Mouse (Mus musculus) heart, adult 8-10 months (tissue): ENCODE measurements around the gene Kcnh2. TPM values are rescaled to one million over a fixed set of nuclear protein-coding genes. Genes with fewer than 3 reads are reported as not detected.

Source experiments
- DNase-seq: peaks from one replicate; pipeline ENCODE4 v3.0.0; 2022; ENCODE audit warnings: low spot score
- total RNA-seq, 4 experiments: library from RNA; stranded (reverse); gene quantifications; 2 replicates each; pipeline ENCODE4 v1.2.4; 2022

Kcnh2 gene
- total RNA-seq, 4 experiments from 2014 or later, result 48.8 to 95.2 (median 71.0) TPM

DNA sequence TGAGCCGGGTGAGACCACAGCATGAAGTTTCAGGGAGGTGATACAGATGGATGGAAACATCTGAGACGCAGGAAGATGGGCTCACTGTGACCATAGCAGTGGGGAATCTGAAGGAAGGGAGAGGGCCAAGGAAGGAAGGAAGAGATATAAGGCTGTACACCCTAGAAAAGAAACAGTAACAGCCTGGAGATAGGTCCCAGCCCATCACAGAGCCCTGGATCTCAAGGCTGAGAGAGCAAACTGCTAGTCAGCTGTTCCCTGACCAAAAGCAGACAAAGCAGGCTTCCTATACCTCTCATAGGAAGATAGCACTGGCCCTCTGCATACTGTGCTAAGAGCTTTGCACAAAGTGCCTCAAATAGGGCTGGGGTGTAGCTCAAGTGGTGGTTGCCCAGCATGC lies 27.3 kb upstream of the Kcnh2 start:
- no peak for DNase-seq

DNA sequence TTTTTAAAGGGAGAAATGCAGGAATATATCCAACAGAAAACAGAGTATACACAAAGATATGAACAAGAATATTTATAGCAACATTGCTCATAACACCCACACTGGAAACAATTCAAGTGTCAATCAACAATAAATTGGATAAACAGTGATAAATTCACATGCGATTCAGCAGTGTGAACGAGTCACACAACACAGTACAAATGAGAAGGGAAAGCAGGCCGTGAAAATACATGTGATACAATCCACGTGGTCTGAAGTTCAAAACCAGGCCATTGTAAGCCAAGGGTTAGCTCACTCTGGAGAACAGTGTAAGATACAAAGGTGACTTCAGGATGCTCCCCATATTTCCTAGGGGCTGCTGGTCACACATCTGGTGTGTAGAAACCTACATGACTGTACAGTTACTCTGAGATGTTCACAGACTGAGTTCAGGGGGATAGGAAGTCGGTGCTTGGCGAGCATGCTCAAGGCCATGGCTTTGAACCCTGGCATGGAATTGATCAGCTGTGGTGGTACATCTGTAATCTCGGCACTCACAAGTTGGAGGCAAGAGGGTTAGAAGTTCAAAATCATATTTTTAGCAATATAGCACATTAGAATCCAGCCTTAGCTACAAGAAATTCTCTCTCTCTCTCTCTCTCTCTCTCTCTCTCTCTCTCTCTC lies 23.4 kb upstream of the Kcnh2 start:
- no peak for DNase-seq

DNA sequence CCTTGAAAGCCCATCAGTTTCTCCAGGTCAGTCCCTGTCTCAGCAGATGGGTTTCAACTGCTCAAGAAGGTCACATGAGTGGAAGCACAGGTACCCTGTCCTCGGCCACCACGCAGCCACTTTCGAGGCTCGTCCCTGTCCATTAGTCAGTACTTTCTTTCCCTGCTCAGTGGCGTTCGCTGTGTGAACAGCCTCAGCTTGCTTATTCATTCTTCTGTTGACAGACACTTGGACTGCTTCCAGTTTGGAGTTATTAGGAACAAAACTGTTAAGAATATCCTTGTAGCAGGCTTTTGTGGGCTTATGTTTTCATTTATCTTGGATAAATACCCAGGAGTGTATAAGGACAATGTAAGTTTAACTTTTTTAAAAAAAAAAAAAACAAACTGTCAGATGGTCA lies 22.8 kb upstream of the Kcnh2 start:
- DNase-seq, result no peak

DNA sequence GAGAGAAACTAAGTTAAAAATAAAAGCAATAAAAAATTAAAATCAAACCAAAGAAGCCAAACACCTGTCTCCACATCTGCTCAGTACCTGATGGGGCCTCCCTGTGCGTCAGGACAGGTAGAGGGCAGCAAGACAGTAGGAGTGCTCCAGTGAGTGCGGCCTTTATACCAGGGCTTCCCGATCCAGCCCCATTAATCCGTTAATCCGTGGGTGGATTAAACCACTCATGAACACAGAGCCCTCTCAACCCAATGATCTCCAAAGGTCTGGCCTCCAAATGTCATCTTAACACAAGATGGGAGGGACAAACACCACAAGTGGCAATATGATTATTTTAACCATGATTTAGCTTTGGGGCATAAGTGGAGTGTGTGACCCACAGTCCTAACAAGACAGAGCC lies 22.4 kb upstream of the Kcnh2 start:
- no peak for DNase-seq

DNA sequence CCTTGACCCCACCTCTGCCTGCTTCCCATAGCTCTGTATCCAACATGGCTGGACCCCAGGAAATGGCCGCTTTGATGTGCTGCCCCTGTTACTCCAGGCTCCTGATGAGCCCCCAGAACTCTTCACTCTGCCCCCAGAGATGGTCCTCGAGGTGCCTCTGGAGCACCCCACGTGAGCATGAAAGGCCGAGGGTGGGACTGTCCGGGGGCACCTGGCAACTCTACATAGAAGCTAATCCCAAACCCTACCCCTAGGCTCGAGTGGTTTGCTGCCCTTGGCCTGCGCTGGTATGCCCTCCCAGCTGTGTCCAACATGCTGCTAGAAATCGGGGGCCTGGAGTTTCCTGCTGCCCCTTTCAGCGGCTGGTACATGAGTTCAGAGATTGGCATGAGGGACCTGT lies 18.4 kb upstream of the Kcnh2 start:
- DNase-seq, result no peak

DNA sequence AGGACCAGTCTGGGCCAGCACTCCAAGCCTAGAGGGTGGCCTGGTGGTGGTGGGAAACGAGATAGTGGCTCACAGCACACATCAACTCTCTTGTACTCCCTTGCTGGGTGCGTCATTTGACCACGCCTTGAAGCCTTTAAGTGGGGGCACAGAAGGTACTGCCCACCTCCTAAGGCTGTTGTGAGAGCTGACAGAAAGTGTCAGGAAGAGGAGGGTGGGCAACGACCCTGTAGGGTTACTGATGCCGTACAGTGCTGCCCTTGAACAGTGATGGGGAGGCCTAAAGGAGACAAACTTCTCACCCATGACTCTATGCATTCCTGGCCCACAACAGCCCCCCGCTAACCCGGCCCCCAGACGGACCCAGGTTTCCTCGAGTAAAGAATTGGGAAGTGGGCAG lies 15.0 kb upstream of the Kcnh2 start:
- DNase-seq, result no peak

DNA sequence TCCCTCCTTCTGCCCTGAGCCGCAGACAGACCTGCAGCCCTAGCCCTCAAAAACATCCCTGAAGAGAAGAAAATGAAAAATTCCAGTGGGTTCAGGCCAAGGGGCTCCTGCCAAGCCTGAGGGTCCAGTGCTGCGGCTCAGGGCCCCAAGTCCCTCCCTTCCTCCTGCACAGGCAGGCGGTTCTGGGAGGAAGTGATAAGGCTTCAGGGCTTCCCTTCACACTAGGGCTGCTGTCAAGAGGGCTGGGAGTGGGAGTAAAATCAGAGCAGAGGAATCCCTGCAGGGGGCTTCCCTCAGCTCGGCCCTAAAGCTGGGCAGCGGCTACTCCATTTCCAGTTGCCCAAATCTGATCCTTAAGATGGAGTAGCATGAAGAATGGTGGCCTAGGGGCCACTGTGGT lies 14.1 kb upstream of the Kcnh2 start:
- DNase-seq, result no peak

DNA sequence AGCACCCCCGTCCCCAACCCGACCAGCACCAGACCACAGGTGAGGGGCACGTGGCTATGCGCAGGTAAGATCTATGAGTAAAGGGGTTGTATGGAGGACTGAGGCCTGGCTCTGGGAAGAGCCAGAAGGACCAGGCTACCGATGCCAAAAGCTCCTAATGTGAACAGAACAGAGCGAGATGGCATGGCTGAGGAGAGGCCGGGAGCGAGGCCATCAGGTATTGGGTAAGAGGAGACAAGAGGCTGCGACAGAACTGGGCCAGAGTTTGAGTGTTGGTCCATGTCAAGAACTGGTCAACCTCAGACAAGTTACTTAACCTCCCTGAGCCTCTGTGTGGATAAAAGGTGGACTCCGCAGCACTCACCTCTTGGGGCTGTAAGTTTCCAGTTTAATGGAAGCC lies 13.6 kb upstream of the Kcnh2 start:
- DNase-seq, result no peak

DNA sequence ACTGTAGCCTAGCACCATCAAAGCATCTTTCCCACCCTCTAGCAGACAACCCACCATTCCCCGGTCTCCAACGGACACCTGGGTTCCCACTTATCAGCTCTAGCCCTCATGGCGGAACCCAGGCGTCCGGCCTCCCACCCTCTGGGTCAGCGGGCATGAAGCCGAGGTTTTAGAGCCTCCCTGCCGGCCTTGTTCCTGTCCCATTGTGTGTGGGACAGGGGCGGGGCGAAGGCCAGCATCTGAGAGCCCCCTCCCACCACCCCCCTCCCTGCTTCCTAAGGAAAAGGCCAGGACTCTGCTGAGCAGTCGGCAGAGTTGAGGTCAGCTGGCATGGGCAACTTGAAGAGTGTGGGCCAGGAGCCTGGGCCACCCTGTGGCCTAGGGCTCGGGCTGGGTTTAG lies 13.1 kb upstream of the Kcnh2 start, which contains the start of gene Nos3:
Gene Nos3, plus strand, starts transcription at position 303 of the 400 bp plus-strand sequence.
- peak; percentile 79 for DNase-seq

DNA sequence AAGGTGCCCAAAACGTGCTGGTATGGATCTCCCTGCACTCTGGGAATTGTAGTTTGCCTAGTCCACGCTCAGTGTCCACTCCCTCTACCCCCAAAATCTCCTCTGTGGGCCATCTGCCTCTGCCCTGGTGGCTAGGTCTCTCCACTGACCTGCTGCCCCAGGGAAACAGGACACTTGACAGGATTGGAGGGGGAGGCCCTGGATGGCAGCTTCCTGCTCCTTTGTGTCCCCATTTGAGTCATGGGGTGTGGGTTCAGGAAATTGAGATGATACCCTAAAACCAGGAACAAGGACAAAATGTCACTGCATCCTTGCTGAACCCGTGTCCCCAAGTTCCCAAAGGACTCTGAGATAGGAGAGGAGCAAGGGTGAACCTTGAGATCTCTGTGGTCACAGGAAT lies 12.7 kb upstream of the Kcnh2 start:
- DNase-seq, result no peak

DNA sequence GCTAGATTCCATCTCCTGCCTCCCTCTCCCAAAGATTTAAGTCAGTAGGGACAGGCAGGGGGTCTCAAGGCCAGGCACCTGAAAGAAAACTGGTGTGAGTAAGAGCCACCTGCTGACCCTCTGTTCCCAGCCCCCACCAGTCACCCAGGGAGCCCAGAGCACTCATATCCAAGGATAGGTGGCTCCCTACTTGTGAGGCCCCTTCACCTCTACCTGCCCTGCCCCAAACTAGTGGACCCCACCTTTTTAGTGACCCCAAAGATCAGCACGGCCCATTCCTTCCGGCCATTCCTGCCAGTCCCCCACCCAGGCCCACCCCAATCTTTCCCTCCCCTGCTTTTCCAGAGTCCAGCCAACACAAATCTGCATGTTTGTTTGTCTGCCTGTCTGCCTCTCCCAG lies 12.1 kb upstream of the Kcnh2 start:
- DNase-seq, result no peak

DNA sequence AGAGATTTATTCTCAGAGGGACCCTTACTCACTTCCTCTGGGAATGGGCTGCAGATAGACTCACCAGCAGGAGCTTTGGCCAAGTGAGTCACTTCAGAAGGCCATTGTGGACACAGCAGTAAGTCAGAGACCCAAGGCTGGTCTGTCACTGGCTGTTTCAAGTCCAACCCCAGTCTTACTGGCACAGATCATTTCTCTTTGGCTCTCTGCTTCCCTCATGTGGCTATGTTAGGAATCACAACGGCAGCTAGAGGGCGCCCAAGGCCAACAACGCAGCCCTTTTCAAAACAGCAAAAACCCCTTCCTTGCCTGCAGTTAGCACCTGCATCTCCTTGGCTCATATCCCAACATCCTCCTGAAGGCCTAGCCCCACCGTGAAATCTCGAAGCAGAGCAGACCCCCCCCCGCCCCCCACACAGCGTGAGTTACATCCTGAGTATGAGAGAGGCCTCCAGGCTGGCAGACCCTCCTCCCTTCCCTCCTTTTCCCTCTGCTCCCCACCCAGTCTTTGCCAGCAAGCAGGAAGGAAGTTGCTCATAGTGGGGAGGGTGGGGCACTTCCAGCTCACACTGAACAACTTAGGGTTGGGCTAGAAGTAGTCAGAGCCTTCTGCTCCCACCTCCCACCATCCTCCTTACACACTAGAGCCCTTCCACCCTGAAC lies 9.5 kb upstream of the Kcnh2 start:
- peak; percentile 88 for DNase-seq

DNA sequence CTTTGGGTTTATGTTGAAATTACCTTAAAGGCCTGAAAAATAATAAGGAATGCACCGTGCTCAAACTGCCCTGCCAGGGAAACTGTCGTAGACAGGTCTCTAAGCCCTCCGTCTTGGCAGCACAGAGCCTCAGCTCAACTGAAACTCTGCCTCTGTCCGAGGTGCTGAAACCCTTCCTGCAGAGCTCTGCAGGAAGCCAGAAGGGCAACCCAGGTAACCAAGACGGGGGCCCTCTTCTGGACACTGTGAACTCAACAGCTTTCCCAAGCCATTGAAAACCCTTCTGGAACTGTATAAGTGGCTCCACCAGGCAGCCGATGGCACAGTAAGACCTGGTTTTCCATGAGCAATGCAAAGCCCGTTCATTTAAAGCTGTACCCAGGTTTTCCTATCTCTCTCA lies 6.1 kb upstream of the Kcnh2 start:
- DNase-seq, result peak; percentile 59

DNA sequence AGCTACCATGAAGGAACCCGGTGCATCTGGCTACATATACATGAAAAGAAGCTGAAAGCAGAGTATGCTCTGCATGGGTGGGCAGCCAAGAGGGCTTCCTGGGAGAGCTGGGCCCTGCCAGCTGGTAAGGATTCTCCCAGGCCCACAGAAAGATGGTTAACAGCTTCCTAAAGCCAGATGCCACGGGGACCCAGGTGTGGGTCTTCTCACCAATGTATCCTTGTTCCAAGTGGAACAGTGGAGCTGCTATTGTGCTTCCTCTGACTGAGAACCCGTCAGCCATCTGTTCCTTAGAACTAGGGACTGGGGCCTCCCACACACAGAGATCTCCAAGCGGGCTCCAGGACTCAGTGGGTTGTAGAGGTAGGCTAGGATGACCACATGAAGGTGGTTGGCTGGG lies 5.4 kb upstream of the Kcnh2 start:
- DNase-seq, result no peak

DNA sequence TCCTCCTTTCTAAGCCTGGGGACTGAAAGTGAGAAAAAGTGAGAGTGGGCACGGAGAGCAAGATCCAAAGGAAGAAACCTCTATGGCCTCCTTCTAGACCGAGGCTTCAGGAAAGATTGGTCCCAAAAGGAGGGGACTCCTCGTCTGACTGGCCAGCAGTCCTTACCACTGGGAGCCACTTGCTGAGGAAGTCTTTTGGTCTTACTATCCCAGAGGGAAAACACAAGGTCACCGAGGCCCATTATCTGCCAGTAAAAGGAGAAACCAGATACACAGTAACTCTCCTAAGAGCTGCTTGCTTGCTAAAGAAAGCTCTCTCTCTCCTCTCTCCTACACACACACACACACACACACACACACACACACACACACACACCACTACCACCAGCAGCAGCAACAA lies 1.9 kb upstream of the Kcnh2 start:
- DNase-seq, result no peak

DNA sequence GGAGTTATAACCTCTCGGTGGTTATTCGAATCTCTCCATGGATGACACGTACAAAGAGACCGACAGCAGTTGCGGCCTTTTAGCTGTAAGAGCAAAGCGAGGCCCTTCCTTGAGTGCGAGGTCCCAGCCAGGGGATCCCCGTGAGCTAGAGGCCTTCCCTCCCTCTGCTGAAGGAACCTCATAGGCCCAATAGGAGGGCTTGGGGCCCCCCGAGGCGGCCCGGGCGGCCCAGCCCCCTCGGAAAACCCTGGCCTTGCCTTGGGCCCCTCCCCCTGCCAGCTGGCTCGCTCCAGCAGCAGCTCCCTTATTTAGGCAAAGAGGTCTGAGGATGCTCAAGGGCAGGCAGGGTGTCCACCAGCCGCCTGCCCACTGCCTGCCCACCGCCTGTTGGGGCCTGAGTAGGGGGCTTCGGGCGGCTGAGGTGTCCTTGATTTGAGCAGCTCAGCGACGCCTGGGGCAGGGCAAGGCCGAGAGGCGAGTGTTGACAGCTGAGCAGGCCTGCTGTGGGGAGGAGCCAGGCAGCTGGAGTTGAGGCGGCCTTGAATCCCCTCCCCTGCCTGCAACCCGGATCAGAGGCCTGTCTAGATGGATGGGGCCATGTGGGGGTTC lies 951 bp upstream of the Kcnh2 start:
- DNase-seq, result no peak

DNA sequence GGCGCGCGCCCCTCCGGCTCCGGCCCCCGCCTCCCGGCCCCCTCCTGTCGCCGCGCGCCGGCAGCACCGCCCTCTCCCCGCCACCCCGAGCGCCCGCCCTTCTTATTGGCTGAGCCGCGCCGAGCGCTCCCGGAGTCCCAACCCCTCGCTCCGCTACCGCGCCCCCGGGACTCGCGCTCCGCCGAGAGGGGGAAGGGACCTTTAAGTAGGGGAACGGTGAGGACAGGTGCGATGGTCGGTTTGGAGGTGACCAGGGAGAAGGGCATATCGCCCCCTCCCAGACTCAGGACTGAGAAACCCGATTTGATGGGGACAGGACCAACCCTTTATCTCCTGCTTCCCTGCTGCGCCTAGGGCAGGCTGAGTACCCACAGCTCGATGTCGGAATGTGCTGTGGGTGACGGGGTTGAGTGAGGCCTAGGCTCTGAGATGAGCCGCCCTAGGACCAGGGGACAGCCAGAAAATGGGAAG lies 332 bp upstream of the Kcnh2 start:
- DNase-seq, result peak; percentile 69

DNA sequence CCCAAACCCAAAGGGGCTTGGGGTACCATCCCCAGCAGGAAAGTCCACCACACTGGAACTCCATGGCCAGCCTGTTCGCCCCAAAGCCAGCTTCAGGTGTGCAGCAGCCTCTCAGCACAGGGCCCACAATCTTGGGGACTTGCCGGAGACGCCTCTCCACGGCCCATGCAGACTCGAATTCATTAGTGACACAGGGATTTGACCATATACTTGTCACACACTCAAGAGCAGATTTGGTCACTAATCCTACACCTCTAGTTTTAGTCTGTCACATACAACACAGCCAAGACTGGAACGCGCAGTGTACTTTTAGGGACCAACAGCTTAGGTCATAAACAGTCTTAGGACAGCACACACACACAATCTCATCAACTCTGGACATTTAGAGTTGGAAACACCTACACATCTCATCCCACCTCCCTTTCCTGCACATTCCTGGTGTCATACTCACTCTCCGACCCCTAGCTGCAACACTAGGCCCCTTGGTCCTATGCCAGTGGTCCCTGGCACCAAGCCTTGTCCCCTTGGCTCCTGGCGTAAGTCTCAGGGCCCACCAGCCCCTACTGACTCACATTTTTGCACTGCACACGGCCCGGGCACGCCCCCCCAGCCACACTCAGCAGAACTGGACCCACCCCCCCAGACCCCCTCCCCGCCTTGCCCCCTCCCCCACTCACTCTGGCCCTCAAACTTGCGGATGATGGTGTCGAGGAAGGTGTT lies 713 bp downstream of the Kcnh2 start:
- DNase-seq, result no peak

DNA sequence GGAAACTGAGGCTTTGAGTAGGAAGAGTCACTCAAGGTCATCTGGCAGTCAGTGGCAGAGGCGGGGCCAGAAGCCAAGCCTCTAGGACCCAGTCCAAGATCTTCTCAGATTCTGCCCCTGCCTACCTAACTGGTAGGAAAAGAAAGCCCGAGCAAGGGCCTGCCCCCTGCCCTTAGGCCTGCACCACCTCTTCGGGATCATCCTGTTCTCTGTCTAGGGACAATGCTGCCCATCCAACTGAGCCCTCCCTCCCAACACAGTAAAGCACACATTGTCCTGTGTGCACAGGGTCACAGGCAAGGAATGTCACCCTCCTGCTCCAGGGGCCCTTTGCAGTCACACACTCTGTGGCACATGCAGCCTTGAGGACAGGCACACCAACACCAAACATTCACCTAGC lies 1.3 kb downstream of the Kcnh2 start:
- no peak for DNase-seq

DNA sequence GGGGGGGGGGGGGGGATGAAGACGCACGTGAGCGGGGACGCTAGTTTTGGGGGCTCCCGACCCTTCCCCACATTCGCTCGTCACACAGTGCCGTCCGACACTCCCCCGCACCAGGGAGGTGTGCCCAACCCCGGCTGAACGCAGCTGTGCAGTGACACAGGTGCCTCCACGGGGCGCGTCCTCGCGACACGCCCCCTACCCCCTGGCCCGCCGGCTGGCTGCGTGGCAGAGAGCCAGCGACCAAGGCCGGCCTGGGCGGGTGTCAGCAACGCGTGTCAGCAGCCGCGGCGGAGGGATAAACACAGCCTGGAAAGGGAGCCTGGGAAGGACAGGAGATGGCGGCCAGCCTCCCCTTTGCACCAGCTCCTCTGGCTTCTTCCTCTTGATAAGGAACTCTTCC lies 2.9 kb downstream of the Kcnh2 start:
- no peak for DNase-seq

DNA sequence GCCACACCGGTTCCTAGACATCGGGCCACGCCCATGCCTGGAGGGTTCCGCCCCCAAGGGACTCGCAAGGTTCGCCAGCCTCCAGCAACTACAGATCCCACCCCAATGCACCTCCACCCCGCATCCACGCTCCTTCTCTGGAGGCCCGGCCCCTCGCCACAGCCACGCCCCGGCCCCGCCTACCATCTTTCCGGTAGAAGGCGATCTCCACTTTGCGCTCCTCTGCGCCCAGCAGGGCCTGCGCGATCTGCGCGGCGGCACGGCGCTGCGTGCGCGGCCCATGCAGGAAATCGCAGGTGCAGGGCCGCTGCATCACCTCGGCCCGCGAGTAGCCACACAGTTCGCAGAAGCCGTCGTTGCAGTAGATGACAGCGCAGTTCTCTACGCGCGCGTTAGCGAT lies 3.3 kb downstream of the Kcnh2 start:
- DNase-seq, result no peak

DNA sequence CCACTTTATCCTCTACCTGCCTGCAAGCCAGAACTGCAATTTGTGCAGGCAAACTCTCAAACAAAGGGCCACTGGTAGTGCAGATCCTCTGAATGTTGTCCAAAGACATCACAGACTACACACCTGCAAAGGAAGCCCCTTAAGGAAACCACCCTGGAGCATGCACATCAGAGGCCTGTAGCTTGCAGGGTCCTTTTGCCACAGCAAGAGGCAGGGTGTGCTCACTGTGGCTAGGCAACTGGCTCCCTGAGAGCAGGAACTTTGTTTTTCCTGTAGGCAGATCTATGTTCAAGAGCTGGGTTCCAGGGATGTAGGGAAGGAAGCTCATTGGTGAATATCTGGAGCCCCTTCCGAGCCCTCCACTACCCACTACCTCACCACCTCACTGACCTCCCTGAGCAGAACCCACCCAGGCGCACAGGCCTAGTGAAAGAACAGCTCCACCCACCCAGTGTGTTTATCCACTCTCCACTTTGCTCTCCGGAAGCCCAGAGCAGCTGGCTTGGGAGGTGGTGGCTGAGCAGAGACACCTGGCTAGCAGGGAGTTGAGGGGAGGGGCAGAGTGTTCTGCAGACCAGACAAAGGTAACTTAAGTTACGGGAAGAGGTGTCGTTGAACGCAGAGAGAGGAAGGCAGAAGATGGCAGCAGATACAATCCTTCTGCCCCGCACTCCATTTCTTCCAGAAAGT lies 4.1 kb downstream of the Kcnh2 start:
- DNase-seq, result no peak
